Mouse (Mus musculus): ENCODE results near the gene Tmem86b.

DNA sequence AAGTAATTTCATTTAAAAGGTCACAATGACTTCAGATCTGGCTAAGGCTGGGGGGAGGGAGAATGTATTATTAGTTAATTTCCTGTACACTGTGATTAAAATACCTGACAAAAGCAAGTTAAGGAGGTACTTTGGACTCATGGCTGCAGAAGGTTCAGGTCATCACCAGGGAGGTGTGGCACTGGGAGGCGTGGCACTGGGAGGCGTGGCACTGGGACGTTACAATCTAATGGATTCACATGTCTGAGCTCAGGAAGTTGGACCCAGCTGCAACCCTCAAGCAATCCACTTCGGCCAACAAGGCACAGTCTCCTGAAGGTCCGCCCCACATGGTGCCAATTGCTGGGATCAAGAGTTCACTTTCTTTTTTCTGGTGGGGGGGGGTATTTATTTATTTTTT, 23.2 kb downstream of the Tmem86b start:
- TF ChIP-seq GATA1 (IDR thresholded peaks at IDR 0.05; ENCODE audit: borderline replicate concordance, low read length) (no peak), CTCF (IDR thresholded peaks at IDR 0.05; ENCODE audit: low read depth, low read length) (no peak), TAL1 (conservative IDR thresholded peaks at IDR 0.05; ENCODE audit: low read depth, low read length) (no peak), GATA2 (IDR thresholded peaks at IDR 0.05; ENCODE audit: borderline replicate concordance, low read depth, low read length) (no peak), POLR2AphosphoS5 (IDR thresholded peaks at IDR 0.05; ENCODE audit: insufficient replicate concordance, low read depth, low read length) (no peak)
